Mouse (Mus musculus): ENCODE data around the gene Zar1. TPM values are rescaled to one million over a fixed set of nuclear protein-coding genes. Genes with fewer than 3 reads are reported as not detected.
A peak's percentile ranks its signal among the peaks of the same experiment; 100 is the strongest.
"Not testable (repeated sequence)": the region's sequence is repeated elsewhere in the genome, so short reads cannot be mapped to it uniquely, and the experiment has no call there.

Zar1 gene
- polyA plus RNA-seq, 1 experiment from 2014 or later: 0.53 TPM

GRCm38 (mm10) chr5:72580088-72580969 is 725 bp downstream of the Zar1 start:
- not testable (repeated sequence) for H3K27ac ChIP-seq (ENCODE audit: low read depth, low read length); H3K9ac ChIP-seq (ENCODE audit: low read depth, low read length); ATAC-seq (replicated peaks; ENCODE audit: low FRiP score); H3K9me3 ChIP-seq (ENCODE audit: control insufficient read depth, low read length); H3K36me3 ChIP-seq (ENCODE audit: control insufficient read depth, insufficient read depth, low read length); H3K4me1 ChIP-seq (replicated peaks; ENCODE audit: control insufficient read depth, insufficient read depth, low read length)
- H3K27me3 ChIP-seq (replicated peaks; ENCODE audit: control insufficient read depth, insufficient read depth, low read length): peaks cover 22% of the 10 kb centered on the region
- H3K4me3 ChIP-seq (ENCODE audit: low read depth, low read length): peak overlapping the region; percentile 40
- H3K4me2 ChIP-seq: peak overlapping the region; percentile 71
- peak; percentile 45 for DNase-seq (ENCODE audit: low spot score)
- WGBS: 7% methylated on average over 54 of the region's 73 CpGs

DNA sequence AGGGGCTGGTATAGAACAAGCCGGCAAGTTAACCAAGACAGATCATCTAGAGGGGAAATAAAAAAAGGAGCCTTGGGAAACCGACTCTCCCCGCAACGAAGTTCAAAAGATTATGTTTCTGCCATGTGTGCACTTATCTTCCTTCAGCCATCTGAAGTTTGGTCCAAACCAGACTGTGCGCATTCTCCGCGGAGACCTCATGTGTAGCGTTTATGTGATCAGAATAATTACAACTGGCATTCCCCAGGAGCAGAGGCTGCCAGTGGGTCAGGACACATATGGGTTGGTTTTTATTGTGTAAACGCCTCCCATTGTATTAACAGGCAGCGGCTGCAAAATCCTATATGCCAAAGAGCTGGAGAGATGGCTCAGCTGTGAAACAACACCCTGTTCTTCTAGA is 1.5 kb downstream of the Zar1 start:
- not testable (repeated sequence) for H3K4me3 ChIP-seq (ENCODE audit: low read depth, low read length); ATAC-seq (replicated peaks; ENCODE audit: low FRiP score); H3K9me3 ChIP-seq (ENCODE audit: control insufficient read depth, low read length); H3K9ac ChIP-seq (ENCODE audit: low read depth, low read length); H3K36me3 ChIP-seq (ENCODE audit: control insufficient read depth, insufficient read depth, low read length); H3K27ac ChIP-seq (ENCODE audit: low read depth, low read length); DNase-seq (ENCODE audit: low spot score); H3K4me1 ChIP-seq (replicated peaks; ENCODE audit: control insufficient read depth, insufficient read depth, low read length); H3K4me2 ChIP-seq
- H3K27me3 ChIP-seq (replicated peaks; ENCODE audit: control insufficient read depth, insufficient read depth, low read length): peaks cover 22% of the 10 kb centered on the region
- WGBS: 61% methylated on average over 10 of the region's 10 CpGs

DNA sequence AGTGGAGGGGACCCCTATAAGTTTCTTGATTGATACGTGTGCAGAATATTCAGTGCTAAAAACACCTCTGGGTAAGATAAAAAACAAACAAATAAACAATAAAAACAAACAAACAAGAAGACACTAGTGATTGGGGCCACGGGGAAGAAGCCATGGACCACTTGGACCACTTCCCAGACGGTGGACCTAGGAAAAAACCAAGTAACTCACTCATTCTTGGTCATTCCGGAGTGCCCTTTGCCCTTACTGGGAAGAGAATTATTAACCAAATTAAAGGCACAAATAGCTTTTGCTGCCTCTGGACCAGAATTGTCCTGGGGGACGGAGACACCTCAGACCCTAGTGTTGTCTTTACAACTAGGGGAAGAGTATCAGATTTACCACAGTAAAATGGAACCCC is 15.4 kb downstream of the Zar1 start:
- no peak for ATAC-seq (replicated peaks; ENCODE audit: low FRiP score)
- Histone ChIP-seq H3K27me3 (replicated peaks; ENCODE audit: control insufficient read depth, insufficient read depth, low read length) (no peaks in the 10 kb centered on the region), H3K36me3 (ENCODE audit: control insufficient read depth, insufficient read depth, low read length) (no peaks in the 10 kb centered on the region), H3K4me2 (no peak overlapping the region), H3K9me3 (ENCODE audit: control insufficient read depth, low read length) (peaks cover 2% of the 10 kb centered on the region; the same call in 1 of the 2 replicates), H3K4me1 (replicated peaks; ENCODE audit: control insufficient read depth, insufficient read depth, low read length) (no peaks in the 10 kb centered on the region; the same call in 1 of the 2 replicates), H3K9ac (ENCODE audit: low read depth, low read length) (no peak overlapping the region), H3K27ac (ENCODE audit: low read depth, low read length) (no peak overlapping the region), H3K4me3 (ENCODE audit: low read depth, low read length) (no peak overlapping the region)
- 87% methylated on average over 5 of the region's 5 CpGs for WGBS
- no peak for DNase-seq (ENCODE audit: low spot score)

GRCm38 (mm10) chr5:72563183-72563582 is 17.9 kb downstream of the Zar1 start:
- WGBS: 50% methylated on average over 2 of the region's 2 CpGs
- ATAC-seq (replicated peaks; ENCODE audit: low FRiP score); H3K4me3 ChIP-seq (ENCODE audit: low read depth, low read length): not testable (repeated sequence)

GRCm38 (mm10) chr5:72560976-72561628 is 20.0 kb downstream of the Zar1 start:
- DNase-seq (ENCODE audit: low spot score): no peak
- Histone ChIP-seq H3K36me3 (ENCODE audit: control insufficient read depth, insufficient read depth, low read length) (no peaks in the 10 kb centered on the region), H3K9ac (ENCODE audit: low read depth, low read length) (no peak overlapping the region), H3K4me1 (replicated peaks; ENCODE audit: control insufficient read depth, insufficient read depth, low read length) (peaks cover 4% of the 10 kb centered on the region), H3K9me3 (ENCODE audit: control insufficient read depth, low read length) (0 out of 2 replicates have a peak, but pooled peaks cover 2% of the 10 kb centered on the region), H3K4me3 (ENCODE audit: low read depth, low read length) (no peak overlapping the region), H3K27ac (ENCODE audit: low read depth, low read length) (no peak overlapping the region), H3K27me3 (replicated peaks; ENCODE audit: control insufficient read depth, insufficient read depth, low read length) (no peaks in the 10 kb centered on the region), H3K4me2 (no peak overlapping the region)
- WGBS: 50% methylated on average over 3 of the region's 3 CpGs
- ATAC-seq (replicated peaks; ENCODE audit: low FRiP score): no peak

More at GRCm38 (mm10) chr5:72563183-72563582, 17.9 kb downstream of the Zar1 start:
- H3K4me2 ChIP-seq; H3K4me1 ChIP-seq (replicated peaks; ENCODE audit: control insufficient read depth, insufficient read depth, low read length); H3K9ac ChIP-seq (ENCODE audit: low read depth, low read length); H3K27me3 ChIP-seq (replicated peaks; ENCODE audit: control insufficient read depth, insufficient read depth, low read length); H3K27ac ChIP-seq (ENCODE audit: low read depth, low read length); H3K36me3 ChIP-seq (ENCODE audit: control insufficient read depth, insufficient read depth, low read length); H3K9me3 ChIP-seq (ENCODE audit: control insufficient read depth, low read length); DNase-seq (ENCODE audit: low spot score): not testable (repeated sequence)

DNA sequence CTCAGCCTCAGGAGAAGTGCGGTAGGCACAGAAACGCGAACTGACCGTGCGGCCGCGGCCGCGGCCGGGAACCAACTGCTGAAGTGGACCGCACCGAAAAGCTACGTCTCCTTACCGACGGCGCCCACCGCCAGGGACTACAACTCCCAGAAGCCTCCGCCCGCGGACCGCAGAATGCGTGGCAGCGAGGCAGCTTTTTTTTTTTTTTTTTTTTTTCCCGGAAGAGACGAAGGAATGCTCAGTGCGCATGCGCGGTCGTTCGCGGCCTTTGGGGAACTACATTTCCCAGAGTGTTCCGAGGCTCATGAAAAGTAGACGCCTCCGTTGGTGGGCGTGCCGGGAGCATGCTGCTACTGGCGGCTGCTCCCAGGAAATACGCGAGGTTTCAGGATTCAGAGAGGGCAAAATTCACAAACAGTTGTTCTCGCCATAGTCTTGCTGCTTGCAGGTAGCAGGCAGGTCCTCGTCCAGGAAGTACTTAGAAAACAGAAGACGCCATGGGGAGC is 21.5 kb downstream of the Zar1 start, which contains the start of gene Nfxl1:
Gene Nfxl1 (minus strand): TSS at position 141 of the 506 bp plus-strand sequence.
- peak; percentile 95 for DNase-seq (ENCODE audit: low spot score)
- WGBS: under 1% methylated on average over 42 of the region's 42 CpGs
- Histone ChIP-seq H3K27ac (ENCODE audit: low read depth, low read length) (peak within 1 kb of the TSS; percentile 62), H3K36me3 (ENCODE audit: control insufficient read depth, insufficient read depth, low read length) (no peaks in the 10 kb centered on the region), H3K4me1 (replicated peaks; ENCODE audit: control insufficient read depth, insufficient read depth, low read length) (peaks cover 4% of the 10 kb centered on the region), H3K4me2 (peak within 1 kb of the TSS; percentile 95), H3K4me3 (ENCODE audit: low read depth, low read length) (peak within 1 kb of the TSS; percentile 94), H3K27me3 (replicated peaks; ENCODE audit: control insufficient read depth, insufficient read depth, low read length) (no peaks in the 10 kb centered on the region), H3K9me3 (ENCODE audit: control insufficient read depth, low read length) (0 out of 2 replicates have a peak, but pooled peaks cover 2% of the 10 kb centered on the region), H3K9ac (ENCODE audit: low read depth, low read length) (peak within 1 kb of the TSS; percentile 89)
- ATAC-seq (replicated peaks; ENCODE audit: low FRiP score): peak; percentile 92

DNA sequence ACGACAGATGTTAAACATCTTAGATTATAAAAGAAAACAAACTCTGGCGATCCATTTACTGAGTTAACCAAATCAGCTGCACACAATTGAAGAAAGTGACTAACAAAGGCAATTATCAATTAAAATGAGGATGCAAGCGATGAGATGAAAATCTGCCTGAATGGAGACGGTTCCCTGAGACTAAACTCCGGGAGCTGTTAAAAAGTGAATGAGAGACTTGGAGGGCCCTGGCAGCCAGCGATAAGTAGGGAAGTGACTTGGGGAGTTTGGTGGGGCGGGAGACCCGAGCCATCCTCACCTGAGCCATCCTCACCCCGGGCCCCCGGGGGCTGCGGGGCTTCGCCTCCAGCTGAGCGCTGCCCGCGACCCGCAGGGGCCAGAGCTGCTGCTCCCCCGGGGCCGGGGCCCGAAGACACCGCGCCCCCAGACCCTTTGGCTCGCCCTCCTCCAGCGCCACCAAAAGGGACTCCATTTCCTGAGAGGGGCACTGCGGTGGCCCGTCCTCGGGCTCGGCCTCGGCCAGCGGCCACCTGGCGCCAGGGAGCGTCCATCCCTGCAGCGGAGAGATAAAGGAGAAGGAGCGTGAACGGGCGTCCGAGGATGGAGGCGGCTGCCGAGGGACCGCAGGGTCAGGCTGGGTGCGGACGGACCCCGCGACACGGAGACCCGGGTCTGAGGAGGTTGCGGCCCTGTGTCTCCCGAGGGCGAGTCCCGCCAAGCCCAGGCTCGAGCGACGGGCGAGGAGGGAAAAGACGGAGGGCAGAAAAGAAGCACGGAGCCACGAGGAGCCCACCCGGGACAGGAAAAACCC is 22.1 kb downstream of the Zar1 start:
- H3K9me3 ChIP-seq (ENCODE audit: control insufficient read depth, low read length): no peaks in the 10 kb centered on the region
- peaks cover 4% of the 10 kb centered on the region for H3K4me1 ChIP-seq (replicated peaks; ENCODE audit: control insufficient read depth, insufficient read depth, low read length)
- H3K4me2 ChIP-seq: peak overlapping the region; percentile 95
- no peak for DNase-seq (ENCODE audit: low spot score)
- H3K4me3 ChIP-seq (ENCODE audit: low read depth, low read length): peak overlapping the region; percentile 94
- H3K27ac ChIP-seq (ENCODE audit: low read depth, low read length): peak overlapping the region; percentile 62
- peak overlapping the region; percentile 89 for H3K9ac ChIP-seq (ENCODE audit: low read depth, low read length)
- no peaks in the 10 kb centered on the region for H3K36me3 ChIP-seq (ENCODE audit: control insufficient read depth, insufficient read depth, low read length)
- H3K27me3 ChIP-seq (replicated peaks; ENCODE audit: control insufficient read depth, insufficient read depth, low read length): no peaks in the 10 kb centered on the region
- under 1% methylated on average over 56 of the region's 57 CpGs for WGBS
- peak; percentile 73 for ATAC-seq (replicated peaks; ENCODE audit: low FRiP score)

- Histone ChIP-seq H3K9ac (ENCODE audit: low read depth, low read length) (no peak overlapping the region), H3K27ac (ENCODE audit: low read depth, low read length) (no peak overlapping the region), H3K27me3 (replicated peaks; ENCODE audit: control insufficient read depth, insufficient read depth, low read length) (no peaks in the 10 kb centered on the region), H3K36me3 (ENCODE audit: control insufficient read depth, insufficient read depth, low read length) (no peaks in the 10 kb centered on the region), H3K9me3 (ENCODE audit: control insufficient read depth, low read length) (no peaks in the 10 kb centered on the region), H3K4me2 (no peak overlapping the region), H3K4me3 (ENCODE audit: low read depth, low read length) (no peak overlapping the region), H3K4me1 (replicated peaks; ENCODE audit: control insufficient read depth, insufficient read depth, low read length) (peaks cover 4% of the 10 kb centered on the region)
- ATAC-seq (replicated peaks; ENCODE audit: low FRiP score) (no peak), DNase-seq (ENCODE audit: low spot score) (no peak)
- 88% methylated on average over 3 of the region's 3 CpGs for WGBS
These were observed 24.8 kb downstream of the Zar1 start for GRCm38 (mm10) chr5:72556245-72556644.

Data from liver, embryonic 11.5 days (tissue).